Mouse (Mus musculus) kidney, postnatal 4 days (tissue): ENCODE data around the gene Rab27a.

ENCODE experiments used
- DNase-seq, 2 experiments: peaks; one replicate each; pipeline ENCODE4 v3.0.0; 2021; ENCODE audit warnings: mixed read lengths in 2 of 2

The Rab27a gene

DNA sequence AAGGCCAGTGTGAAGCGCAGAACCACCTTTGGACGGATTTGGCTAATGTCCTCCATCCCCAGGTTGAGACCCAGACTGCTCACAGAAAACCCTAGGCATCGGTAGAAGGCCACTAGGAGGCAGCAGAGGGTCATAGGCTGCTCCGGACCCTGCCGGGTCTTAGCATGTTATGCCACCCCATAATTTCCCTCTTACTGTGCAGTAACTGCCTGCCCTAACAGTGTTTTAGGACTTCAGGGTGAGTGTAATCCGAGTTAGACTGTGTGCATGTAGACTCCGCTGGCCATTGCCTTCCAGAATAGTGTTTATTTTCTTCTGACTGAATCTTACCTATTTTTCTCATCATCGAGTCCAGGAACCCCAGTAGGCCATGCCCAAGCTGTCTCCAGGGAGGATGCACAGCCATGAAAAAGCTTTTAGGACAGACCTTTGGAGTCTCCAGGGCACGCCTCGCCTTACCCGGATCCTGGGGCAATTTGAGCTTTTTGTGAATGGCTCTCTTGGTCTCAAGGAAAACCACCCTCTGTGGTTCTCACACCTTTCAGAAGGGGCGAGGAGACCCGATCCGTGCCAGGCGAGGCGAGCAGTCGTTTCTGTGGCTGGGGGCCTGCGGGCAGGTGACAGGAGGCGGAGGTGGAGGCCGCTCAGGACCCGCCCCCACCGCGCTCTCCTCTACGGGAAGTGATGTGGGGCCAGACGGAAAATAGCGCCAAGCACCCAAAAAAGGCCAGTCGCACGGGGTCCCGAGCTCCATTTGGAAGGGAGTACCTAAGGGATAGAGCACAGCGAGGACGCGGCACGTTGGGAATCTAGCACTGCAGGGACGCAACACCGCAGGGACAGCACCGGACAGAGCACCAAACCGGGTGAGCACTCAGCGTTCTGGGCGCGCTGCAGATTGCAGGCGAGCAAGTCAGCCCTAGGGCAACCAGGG is at the start of gene Rab27a:
Gene Rab27a, plus strand, starts transcription at position 709 of the 934 bp plus-strand sequence.
- DNase-seq = peak; percentile 89 to 92

DNA sequence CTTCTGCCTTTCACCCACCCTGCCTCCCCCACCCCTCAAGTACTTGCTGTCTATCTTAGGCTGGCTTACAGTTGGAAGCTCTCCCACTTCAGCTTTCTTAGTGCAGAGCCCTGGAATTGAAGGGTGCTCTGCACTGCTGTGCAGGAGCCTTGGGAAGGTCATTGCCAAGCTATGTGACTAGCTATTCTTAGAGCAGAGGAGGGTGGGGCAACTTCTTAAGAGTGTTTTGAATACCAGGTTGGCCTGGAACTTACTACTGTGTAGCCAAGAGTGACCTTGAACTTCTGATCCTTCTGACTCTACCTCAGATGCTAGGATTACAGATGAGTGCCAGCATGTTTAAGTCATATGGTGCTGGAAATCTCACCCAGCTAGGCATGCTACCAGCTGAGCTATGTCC is 48.5 kb upstream of the Rab27a start:
- no peak for DNase-seq

DNA sequence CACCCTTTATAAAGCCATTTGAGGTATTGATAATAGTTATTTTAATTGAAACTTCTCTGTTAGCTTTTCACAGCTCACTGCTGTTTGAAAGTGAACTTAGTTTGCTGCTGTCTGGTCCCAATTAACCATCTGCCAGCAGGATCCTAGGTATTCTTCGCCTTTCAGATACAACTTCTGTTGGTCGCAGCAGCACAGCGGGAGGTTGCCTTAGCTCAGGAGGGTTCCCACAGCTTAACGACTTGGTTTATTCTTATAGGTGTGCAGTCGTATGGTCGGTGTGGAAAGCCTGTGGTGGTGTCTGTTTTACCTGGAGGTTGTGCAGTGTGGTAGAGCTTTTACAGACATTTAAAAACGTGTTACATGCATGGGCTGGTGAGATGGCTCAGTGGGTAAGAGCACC is 47.8 kb upstream of the Rab27a start:
- no peak for DNase-seq

DNA sequence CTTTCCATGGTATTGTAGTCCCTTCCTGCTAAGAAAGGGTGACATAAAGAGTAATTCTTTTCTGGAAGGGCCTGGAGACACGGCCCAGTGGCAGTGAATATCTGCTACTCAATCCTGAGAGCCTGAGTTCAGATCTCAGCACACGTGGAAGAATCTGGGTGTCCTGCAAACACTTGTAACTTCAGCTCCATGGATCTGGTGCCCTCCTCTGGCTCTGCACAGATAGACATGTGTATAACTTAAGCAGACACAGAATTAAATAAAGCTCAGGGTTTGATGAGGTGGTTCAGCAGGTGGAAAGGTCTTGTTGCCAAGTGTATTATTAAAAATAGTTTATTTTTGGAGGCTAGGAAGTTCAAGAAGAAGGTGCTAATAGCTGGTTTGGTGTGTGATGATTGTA is 44.2 kb upstream of the Rab27a start:
- no peak for DNase-seq

DNA sequence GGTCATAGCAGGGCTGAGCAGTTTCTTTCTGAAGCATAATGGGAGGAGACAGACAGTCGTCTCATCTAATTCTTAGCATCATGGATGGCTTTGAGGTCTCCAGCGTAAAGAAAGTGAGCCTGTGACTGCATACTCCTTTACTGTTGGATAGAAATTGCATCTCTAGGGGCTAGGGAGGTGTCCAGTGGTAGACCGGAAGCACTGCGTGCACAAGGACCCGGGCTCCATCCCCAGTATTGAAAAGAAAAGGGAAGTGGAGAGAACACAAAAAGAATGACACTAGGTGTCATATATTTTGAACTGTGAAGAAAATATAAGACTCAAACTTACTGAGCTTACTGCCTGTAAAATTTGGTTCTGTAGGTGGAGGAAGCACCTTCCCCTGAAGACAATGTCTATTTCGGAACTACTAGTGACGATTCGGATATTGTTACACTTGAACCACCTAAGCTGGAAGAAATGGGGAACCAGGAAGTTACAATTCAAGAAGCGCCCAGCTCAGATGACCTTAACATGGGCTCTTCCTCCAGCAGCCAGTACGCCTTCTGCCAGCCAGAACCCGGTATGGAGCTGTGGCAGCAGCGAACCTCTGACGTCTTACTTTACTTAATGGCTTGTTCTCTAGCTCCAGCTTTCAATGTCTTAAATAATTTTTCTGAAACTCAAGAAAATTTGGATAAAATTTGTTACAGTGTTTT is 43.2 kb upstream of the Rab27a start:
- no peak for DNase-seq

DNA sequence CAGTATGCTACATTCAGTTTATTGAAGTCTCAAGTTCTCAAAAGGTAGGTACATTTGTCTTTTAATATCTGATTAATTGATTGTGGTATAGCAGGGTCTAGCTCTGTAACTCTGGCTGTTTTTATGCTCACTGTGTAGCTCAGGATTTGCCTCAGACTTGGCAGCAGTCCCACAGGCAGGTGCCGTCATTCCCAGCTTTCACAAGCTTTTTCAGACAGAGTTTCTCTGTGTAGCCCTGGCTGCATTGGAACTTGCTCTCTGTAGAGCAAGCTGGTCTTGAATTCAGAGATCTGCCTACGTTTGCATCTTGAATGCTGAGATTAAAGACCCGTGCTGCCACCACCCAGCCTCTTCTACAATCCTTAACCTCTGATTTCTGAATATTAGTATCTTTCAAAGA is 42.5 kb upstream of the Rab27a start:
- no peak for DNase-seq

DNA sequence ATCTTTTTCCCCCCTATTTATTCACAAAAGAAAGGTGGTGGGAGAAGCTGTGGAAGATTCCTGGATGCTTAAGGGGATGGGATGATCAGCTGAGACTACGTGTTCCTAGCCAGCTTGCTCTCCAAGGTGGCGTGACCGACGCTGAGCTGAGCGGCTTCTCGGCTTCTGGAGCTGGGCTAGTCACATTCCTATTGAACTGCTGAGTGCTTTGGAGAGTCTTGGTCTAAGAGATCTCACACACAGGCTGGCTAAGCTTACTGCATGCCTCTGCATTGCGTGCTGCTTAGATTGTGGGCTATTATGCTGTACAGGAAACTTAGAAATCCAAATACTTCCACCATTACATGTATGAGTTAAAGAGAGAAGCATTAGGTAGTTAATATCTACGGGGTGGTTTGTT is 40.6 kb upstream of the Rab27a start:
- DNase-seq = no peak

DNA sequence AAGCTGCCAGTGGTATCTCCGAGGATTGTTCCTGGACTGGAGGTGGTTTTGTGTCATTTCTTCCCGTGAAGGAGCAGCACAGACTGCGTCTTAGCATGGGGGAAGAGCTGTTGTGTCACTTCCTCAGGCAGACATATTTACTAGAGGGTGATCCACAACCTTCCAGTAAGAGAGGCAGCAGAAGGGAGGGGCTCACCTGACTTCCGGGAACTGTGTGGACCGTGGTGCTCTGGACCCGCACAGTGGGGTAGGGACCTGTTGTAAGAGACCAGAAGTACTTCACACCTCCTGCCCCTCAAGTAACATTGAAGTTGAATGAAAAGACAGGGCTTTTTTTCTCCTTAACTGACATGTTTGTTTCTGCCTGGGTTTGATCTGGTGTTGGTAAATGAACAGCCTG is 39.5 kb upstream of the Rab27a start:
- no peak for DNase-seq

DNA sequence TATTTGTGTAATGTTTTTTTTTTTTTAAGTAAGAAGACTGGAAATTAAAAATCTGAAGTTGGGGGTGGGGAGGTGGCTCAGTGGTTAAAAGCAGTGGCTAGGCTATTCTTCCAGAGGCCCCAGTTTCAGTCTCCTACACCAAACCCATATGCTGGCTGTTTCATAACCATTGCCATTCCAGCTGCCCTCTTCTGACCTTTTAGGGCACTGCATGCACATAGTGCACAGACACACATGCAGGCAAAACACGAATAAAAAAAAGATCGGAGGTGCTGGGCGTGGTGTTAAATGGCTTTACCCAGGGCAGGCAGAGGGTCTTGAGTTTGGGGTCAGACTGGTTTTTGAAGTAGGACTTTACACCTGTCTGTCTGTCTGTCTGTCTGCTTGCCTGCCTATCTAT is 38.5 kb upstream of the Rab27a start:
- DNase-seq = peak in 1 of 2 experiments; percentile 15

DNA sequence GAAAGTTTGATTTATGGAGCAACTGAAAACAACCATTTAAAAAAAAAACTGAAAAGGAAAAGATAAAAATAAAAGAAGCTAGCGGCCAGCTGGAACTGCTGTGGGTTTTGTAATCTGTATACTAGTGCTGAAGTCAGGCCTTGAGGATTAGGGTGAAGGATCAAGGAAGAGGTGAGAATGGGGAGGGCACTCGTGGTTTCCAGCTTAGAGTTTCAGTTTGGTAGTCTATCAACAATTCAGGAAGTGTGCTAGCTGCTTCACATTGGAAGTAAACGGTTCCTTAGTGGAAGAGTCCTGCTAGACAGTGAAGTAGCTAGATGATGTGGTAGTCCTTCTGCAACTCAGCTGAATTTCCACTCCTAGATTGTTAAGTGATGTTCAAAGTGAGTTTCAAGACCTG is 36.3 kb upstream of the Rab27a start:
- DNase-seq = no peak

DNA sequence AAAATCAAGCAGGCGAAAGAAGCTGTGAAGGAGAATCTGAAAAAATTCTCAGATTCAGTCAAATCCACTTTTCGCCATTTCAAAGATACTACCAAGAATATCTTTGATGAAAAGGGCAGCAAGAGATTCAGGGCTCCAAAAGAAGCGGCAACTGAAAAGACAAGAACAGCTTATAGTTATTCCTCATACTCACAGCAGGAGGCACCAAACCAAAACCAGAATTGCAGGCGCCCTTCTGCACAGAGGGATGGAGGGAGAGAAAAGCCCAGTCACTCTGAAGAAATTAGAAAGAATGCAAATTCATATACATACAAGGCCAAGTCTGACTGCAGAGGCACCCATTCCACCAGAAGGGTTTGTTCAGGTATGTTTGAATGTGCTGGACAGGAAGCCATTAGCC is 32.0 kb upstream of the Rab27a start:
- DNase-seq = no peak

DNA sequence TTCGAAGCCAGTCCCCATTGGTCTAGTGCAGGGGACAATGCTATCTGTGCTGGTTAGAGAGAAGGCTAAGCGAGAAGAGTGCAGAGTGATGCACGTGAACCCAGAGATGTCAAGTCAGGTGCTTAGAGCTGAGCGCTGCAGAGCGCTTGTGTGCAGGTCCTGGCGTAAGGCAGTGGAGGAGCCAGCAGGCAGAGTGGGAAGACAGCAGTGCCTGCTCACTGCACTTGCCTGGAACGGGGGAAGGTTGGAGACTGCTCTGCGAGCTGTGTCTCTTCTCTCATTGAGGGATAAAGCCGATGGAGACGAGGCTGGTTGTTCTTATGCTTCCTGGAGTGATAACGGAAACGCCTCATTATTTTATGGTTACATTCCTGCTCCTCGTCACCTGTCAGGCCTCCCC is 29.9 kb upstream of the Rab27a start:
- DNase-seq = no peak

DNA sequence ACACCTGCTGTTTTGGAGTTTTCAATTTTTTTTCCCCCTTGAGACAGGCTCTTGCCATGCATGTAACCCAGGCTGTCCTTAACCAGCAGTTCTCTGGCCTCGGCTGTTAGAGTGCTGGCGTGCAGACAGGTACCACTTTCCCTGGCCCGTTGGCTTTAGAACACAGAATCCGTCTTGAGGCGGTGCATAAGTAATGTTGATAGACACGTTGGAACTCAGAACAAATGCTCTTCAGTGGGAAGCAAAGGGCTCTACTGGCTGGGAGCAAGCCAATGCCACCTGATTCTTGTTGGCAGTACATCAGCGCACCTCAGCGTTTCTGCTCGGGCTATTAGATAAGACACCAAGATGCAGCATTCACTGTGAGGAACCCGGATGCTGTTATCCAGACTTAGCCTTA is 24.8 kb upstream of the Rab27a start:
- no peak for DNase-seq

DNA sequence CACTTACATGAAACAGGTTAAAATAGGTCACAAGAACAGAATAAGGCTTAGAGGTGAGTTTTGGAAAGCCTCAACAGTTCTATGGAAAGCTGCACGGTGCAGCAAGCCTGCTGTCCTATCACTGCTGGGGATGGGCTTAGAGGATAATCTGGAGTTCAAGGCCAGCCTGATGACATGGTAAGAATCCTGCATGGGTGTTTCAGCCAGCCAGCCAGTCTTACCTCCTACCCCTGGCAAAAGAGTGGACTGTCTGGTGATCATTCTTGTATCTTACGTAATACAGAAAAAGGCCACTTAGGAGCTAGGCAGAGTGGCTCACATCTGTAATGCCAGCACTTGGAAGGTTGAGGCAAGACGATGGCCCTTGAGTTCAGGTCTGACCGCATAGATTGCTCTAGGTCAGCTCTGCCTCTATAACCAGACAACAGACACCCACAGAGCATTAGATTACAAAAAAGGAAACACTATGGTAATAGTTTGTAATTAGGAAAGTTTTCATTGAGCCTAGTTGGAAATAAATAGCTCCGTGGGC is 24.0 kb upstream of the Rab27a start:
- DNase-seq = no peak

DNA sequence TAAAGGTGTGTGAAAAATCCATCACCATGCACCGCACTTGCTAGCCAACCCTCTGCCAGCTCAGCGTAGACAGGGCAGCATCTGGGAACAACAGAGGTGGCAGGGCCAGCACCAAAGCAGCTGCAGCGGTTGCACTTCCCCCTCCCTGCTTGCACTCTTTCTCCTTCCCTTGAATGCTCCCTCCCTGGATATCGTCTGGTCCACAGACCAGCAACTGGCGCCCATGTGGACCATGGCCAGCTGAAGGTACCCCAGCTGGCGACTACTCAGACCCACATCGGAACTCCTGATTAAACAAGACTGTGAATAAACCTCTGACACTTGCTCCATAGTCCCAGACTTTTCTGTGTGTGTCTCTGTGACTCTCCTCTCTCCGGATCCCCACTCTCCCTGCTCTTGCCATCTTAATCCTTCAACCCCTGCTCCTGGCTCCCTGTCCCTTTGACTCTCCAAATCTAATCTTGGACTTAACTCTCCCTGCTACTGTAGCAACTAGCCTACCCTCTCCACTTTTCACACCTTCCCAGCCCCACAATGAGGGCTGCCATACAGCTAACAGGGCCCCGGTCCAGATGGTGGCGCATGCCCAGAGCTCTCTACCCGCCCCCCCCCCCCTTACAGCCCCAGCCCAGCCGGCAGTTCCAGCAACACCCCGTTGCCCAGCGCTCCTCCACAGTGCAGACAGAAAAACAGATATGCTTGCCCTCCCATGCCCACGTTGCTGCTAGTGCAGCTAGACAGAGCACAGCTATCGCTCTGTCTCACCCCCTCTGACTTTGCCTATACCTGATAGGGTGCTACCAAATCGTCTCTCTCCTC is 18.6 kb upstream of the Rab27a start:
- peak in 1 of 2 experiments; percentile 22 for DNase-seq

DNA sequence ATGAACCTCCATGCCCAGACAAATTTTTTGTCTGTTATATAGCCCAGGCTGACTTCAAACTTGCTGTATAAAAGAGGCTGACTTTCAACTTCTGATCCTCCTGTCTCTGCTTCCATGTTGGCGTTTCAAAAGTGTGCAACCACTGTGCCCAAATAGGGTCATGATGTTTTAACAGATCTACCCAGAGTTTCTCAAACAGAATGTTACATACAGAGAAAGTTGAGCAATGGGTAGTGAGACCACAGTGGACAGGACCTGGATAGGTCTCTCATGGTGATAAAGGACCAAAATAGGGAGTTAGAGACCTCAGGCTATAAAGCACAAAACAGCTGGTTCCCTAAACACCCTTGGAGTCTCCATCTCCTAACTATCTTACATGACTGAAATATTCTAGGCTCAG is 14.2 kb upstream of the Rab27a start:
- no peak for DNase-seq

DNA sequence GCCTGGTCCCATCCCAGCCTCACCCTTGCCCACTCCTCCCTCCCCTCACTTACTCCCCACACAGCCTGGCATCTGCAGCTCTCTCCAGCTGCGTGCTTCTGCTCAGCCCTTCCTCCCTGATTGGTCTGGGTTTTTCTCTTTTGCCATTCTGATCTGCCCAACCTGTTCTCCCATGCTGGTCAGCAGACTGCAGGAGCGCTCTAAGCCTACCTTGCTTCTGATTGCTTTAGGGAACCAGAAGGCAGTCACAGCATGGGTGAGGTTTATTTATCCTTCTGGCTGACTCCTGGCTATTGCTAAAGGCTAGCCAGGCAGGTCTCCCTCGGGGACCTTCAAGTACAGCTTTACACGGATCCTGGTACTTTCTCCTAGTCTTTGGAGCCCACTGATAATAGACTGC is 13.2 kb upstream of the Rab27a start:
- DNase-seq = no peak

DNA sequence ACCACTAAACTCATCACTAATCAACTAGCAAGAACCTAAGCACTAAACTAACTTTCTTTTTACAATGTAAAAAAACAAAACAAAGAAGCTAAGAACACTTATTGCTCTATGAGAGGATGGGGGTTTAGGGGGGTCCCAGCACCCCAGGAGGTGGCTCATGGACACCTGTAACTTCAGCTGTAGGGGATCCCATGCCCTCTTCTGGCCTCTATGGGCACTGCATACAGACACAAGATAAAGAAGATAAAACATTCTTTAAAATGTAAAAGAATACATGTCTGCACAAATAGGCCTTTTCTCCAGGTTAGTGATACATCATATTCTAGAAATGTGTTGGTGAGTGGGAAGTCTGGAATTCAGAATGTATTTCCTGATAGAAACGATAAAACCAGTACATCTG is 11.2 kb upstream of the Rab27a start:
- DNase-seq = no peak

DNA sequence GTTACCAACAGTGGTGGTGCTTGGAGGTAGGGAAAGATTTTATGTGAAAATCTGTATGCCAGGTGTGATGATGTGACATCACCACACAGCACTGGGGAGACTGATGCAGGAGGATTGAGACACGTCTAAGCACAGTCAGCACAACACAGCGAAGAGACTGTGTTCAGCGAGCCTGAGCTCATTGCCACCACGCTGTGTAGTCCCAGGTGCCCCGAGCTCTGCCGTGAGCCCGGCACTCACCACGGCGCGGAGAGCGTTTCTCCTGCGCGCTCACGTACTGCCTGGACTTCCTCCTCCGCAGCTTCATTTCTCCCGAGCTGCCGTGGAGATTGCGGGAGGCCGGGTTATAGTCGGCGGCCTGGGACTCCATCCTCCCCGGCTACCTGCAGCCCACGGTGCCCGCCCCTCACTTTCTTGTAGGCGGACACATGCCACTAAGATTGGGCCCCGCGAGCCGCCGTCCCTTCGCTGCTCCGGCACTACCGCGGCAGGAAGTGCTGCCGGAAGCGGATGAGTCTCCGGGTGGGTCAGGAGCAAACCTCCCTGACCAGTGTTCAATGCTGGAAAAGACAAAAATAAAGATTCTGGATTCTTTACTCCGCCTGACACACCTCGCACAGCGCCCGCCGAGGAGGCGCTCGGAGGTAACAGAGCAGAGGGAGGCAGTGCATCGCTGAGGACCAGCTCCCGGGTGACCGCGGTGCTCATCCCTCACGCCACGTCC is 5.3 kb upstream of the Rab27a start:
- DNase-seq = peak; percentile 96 to 97

DNA sequence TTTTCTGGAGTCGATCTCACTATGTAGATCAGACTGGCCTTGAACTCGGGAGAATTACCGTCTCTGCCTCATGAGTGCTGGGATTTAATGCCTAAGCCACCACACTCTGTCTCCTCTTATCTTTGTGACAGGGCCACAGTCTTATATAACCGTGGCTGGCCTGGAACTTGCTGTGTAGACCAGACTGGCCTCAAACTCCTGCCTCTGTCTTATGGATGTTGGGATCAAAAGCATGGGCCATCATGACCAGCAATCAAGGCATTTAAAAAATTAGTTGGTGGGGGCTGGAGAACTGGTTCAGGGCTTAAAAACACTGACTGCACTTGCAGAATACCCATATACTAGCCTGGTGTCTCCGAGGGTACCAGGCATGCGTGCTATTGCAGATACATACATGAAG is 4.6 kb upstream of the Rab27a start, which contains the start of gene Pigb:
Gene Pigb, minus strand, starts transcription at position 299 of the 400 bp plus-strand sequence.
- no peak for DNase-seq

DNA sequence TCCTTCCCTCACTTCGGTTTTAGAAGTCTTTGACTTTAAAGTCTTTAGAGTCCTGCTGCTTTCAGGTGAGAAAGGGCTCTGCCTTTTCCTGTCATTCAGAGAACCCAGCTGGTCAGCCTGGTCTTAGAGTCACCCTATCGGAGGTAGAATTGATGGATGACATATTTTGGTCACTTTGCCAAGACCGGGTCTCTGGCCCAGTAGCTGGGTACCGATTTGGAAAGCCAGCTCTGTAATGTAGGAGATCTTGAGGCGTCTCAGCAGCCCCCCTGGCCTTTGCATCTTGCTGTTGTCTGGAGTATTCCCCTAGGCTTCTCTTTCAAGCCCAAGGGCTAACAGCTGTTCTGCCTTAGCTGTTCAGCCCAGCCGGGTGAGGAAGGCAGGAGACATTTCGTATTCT is 550 bp downstream of the Rab27a start:
- peak; percentile 18 to 29 for DNase-seq

DNA sequence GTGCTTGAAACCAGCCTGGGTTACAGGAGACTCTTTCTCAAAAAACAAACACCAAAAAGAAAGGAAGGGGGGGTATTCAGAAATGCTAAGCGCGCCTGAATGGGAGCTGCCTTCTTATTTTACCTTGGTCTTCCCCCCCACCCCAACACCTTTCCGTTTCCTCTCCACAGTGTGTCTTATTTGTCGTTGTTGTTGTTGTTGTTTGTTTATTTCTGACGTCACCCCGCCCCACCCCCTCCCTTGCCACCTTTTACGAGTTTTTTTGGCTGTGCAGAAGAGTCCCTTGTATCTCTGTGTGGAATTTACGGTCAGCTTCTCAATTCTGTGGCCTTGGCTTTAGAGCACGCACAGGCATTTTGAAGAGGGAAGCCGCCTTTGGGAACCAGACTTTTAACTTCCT is 1.1 kb downstream of the Rab27a start:
- DNase-seq = no peak
